Mouse (Mus musculus) forebrain, embryonic 15.5 days (tissue): ENCODE results near the gene Wasl. TPM values are rescaled to one million over a fixed set of nuclear protein-coding genes. Genes with fewer than 3 reads are reported as not detected.

ENCODE experiments used
- ATAC-seq: fragments of 200-750 bp; cut with Nextera tagmentation; replicated peaks from 2 replicates; pipeline ENCODE4 v1.8.0; 2017; ENCODE audit warnings: mild to moderate bottlenecking, moderate TSS enrichment, moderate library complexity
- H3K27ac ChIP-seq: fragments of 300-500 bp; sonication (generic); replicated peaks from 2 replicates; pipeline ENCODE4 v1.5.1; 2015; ENCODE audit warnings: mild to moderate bottlenecking, inconsistent platforms
- H3K27me3 ChIP-seq: fragments of 300-500 bp; sonication (generic); 2 replicates; pipeline ENCODE4 v1.6.1; 2015; ENCODE audit warnings: inconsistent platforms
- H3K36me3 ChIP-seq: fragments of 300-500 bp; sonication (generic); 2 replicates; pipeline ENCODE4 v1.6.1; 2015; ENCODE audit warnings: mild to moderate bottlenecking, inconsistent platforms
- H3K4me1 ChIP-seq: fragments of 300-500 bp; sonication (generic); 2 replicates; pipeline ENCODE4 v1.6.1; 2015; ENCODE audit warnings: inconsistent platforms
- H3K4me2 ChIP-seq: fragments of 300-500 bp; sonication (generic); replicated peaks from 2 replicates; pipeline ENCODE4 v1.6.1; 2015; ENCODE audit warnings: mild to moderate bottlenecking, inconsistent platforms
- H3K4me3 ChIP-seq: fragments of 300-500 bp; sonication (generic); 2 replicates; pipeline ENCODE4 v1.5.1; 2015; ENCODE audit warnings: mild to moderate bottlenecking, inconsistent platforms
- H3K9ac ChIP-seq: fragments of 300-500 bp; sonication (generic); replicated peaks from 2 replicates; pipeline ENCODE4 v1.6.1; 2015; ENCODE audit warnings: mild to moderate bottlenecking, inconsistent platforms
- H3K9me3 ChIP-seq: fragments of 300-500 bp; sonication (generic); 2 replicates; pipeline ENCODE4 v1.6.1; 2016; ENCODE audit warnings: inconsistent platforms
- WGBS: fragments of 180-500 bp; shearing (Covaris S2); methylation state at CpG from one replicate; pipeline ENCODE4 v1.1.7; 2015; ENCODE audit warnings: mixed read lengths; 5-methylcytosine and 5-hydroxymethylcytosine counted together
- polyA plus RNA-seq: library from polyadenylated mRNA; unstranded; fragments of >200 nt; fragmentation: Nextera tagmentation; extraction: Ambion mirVana; gene quantifications from 2 replicates; pipeline ENCODE4 v1.2.1, GENCODE M21; 2015

The Wasl gene
- polyA plus RNA-seq, 1 experiment from 2014 or later = 74.1 TPM

DNA sequence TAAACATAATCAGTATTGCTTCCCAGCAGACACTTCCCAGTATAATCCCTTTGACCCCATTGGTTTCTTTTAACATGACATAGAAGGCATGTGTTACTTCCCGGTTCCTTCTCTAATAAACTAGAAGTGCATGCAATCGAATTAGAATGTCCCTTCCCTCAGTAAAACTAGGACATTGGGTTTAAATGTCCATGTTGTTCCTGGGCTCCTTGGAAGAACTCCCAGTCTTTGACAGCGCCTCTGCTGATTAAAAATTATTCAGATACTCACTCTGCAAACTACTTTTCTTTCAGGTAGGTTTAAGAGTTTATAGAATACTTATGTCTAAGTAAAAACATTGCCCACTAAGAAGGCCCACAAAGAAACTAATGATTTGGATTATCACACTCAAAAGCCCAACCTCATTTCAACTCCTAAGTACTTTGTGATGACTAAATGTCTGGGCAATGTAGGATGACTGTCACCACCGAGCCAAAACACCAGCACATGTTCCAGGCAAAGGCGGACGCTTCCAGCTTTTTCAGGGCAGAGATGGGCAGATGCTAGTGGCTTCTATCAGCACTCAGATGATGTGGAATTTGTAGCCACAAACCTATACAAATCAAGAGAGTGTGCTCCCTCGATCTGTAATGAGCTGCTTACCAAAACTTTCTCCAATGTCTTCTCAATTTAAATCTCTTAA lies 52.6 kb downstream of the Wasl start:
- H3K36me3 ChIP-seq = peaks cover 30% of the 10 kb centered on the region
- no peak overlapping the region for H3K27ac ChIP-seq
- WGBS = 84% methylated on average over 7 of the region's 7 CpGs
- no peaks in the 10 kb centered on the region for H3K9me3 ChIP-seq
- no peak overlapping the region for H3K4me3 ChIP-seq
- H3K4me2 ChIP-seq = no peak overlapping the region
- no peaks in the 10 kb centered on the region for H3K4me1 ChIP-seq
- H3K9ac ChIP-seq = no peak overlapping the region
- no peaks in the 10 kb centered on the region for H3K27me3 ChIP-seq
- ATAC-seq = no peak

DNA sequence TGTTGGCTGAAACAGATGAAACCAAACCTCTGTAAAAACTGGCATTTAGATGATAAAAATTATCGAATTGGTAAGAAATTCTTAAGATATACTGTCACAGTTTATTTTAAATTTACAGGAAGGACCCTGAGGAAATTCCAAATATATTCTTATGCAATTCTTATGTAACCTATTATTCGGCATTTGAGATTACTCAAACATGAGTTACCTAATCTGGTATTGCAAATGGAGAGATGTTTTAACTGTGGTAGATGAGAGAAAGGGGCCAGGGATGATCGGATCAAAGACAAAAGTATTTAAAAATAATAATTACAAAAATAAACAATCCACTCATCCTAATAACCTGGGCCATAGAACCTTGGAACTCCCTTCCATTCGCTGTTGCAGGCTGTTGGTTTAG lies 54.5 kb downstream of the Wasl start:
- Histone ChIP-seq H3K4me3 (no peak overlapping the region), H3K36me3 (peaks cover 18% of the 10 kb centered on the region), H3K27ac (no peak overlapping the region), H3K4me2 (no peak overlapping the region), H3K4me1 (no peaks in the 10 kb centered on the region), H3K9ac (no peak overlapping the region), H3K27me3 (no peaks in the 10 kb centered on the region), H3K9me3 (no peaks in the 10 kb centered on the region)
- no peak for ATAC-seq
- 91% methylated on average over 4 of the region's 4 CpGs for WGBS

DNA sequence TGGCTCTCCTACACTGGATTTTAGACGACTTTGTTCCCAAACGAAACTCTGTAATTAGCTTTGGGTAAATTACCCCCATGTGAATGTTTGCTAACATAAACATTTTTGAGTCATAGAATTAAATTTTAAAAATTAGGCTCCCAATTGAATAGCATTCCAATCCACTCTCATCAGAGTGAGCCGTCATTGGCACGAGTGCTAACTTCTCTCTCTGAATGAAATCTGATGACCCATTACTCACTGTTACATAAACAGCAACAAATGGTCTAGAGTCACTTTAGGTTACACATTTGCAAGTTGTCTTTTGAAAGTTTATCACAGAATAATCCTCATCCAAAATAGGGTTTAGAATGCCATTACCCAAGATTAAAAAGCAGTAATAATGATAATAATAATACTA lies 55.3 kb downstream of the Wasl start:
- Histone ChIP-seq H3K9ac (no peak overlapping the region), H3K9me3 (no peaks in the 10 kb centered on the region), H3K36me3 (peaks cover 11% of the 10 kb centered on the region), H3K4me1 (no peaks in the 10 kb centered on the region), H3K4me3 (no peak overlapping the region), H3K27ac (no peak overlapping the region), H3K27me3 (no peaks in the 10 kb centered on the region), H3K4me2 (no peak overlapping the region)
- ATAC-seq = no peak
- 75% methylated on average over 4 of the region's 4 CpGs for WGBS

GRCm38 (mm10) chr6:24608682-24609081 lies 56.1 kb downstream of the Wasl start:
- no peaks in the 10 kb centered on the region for H3K27me3 ChIP-seq
- no peak overlapping the region for H3K9ac ChIP-seq
- no peak overlapping the region for H3K27ac ChIP-seq
- peaks cover 5% of the 10 kb centered on the region for H3K36me3 ChIP-seq
- no peaks in the 10 kb centered on the region for H3K9me3 ChIP-seq
- H3K4me2 ChIP-seq = no peak overlapping the region
- no peaks in the 10 kb centered on the region for H3K4me1 ChIP-seq
- 89% methylated on average over 3 of the region's 3 CpGs for WGBS
- ATAC-seq = no peak
- no peak overlapping the region for H3K4me3 ChIP-seq

- no peaks in the 10 kb centered on the region for H3K4me1 ChIP-seq
- no peaks in the 10 kb centered on the region for H3K9me3 ChIP-seq
- no peaks in the 10 kb centered on the region; the same call in 1 of the 2 replicates for H3K36me3 ChIP-seq
- H3K27ac ChIP-seq = no peak overlapping the region
- no peaks in the 10 kb centered on the region for H3K27me3 ChIP-seq
- WGBS = 81% methylated on average over 4 of the region's 4 CpGs
- H3K4me3 ChIP-seq = no peak overlapping the region
- ATAC-seq = no peak
- no peak overlapping the region for H3K9ac ChIP-seq
- no peak overlapping the region for H3K4me2 ChIP-seq
These were observed 56.7 kb downstream of the Wasl start for GRCm38 (mm10) chr6:24608129-24608528.

GRCm38 (mm10) chr6:24607531-24607930 lies 57.3 kb downstream of the Wasl start:
- Histone ChIP-seq H3K4me3 (no peak overlapping the region), H3K36me3 (no peaks in the 10 kb centered on the region), H3K9ac (no peak overlapping the region), H3K27ac (no peak overlapping the region), H3K27me3 (no peaks in the 10 kb centered on the region), H3K4me2 (no peak overlapping the region), H3K9me3 (no peaks in the 10 kb centered on the region), H3K4me1 (no peaks in the 10 kb centered on the region)
- ATAC-seq = no peak
- 91% methylated on average over 15 of the region's 15 CpGs for WGBS

- H3K9ac ChIP-seq = no peak overlapping the region
- H3K27me3 ChIP-seq = no peaks in the 10 kb centered on the region
- no peak overlapping the region for H3K4me2 ChIP-seq
- H3K9me3 ChIP-seq = no peaks in the 10 kb centered on the region
- H3K36me3 ChIP-seq = no peaks in the 10 kb centered on the region
- 83% methylated on average over 10 of the region's 10 CpGs for WGBS
- no peak overlapping the region for H3K4me3 ChIP-seq
- ATAC-seq = no peak
- no peaks in the 10 kb centered on the region for H3K4me1 ChIP-seq
- no peak overlapping the region for H3K27ac ChIP-seq
These were observed 58.3 kb downstream of the Wasl start for GRCm38 (mm10) chr6:24606512-24606911.

DNA sequence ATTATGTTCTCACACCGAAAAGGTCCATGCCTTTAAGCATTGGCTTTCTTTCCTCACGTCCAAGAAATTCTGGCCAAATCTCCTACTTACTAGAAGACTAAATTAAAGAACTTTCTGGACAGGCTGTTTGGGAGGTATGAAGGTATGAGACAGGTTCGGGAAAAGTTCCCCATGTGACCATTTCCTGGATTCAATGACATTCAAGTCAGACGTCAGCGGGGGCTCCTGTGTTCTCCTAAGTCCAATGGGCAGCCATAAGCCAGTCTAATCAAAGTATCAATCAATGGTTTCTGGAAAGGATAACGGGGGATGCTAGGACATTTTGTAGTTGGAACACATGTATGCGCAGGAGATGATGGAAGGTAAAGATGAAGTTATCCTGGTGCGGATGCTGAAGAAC lies 59.2 kb downstream of the Wasl start:
- WGBS = 93% methylated on average over 8 of the region's 8 CpGs
- ATAC-seq = no peak
- no peaks in the 10 kb centered on the region for H3K9me3 ChIP-seq
- H3K4me1 ChIP-seq = no peaks in the 10 kb centered on the region
- H3K27ac ChIP-seq = no peak overlapping the region
- no peak overlapping the region for H3K4me2 ChIP-seq
- no peak overlapping the region for H3K9ac ChIP-seq
- H3K27me3 ChIP-seq = no peaks in the 10 kb centered on the region
- no peaks in the 10 kb centered on the region for H3K36me3 ChIP-seq
- H3K4me3 ChIP-seq = no peak overlapping the region

DNA sequence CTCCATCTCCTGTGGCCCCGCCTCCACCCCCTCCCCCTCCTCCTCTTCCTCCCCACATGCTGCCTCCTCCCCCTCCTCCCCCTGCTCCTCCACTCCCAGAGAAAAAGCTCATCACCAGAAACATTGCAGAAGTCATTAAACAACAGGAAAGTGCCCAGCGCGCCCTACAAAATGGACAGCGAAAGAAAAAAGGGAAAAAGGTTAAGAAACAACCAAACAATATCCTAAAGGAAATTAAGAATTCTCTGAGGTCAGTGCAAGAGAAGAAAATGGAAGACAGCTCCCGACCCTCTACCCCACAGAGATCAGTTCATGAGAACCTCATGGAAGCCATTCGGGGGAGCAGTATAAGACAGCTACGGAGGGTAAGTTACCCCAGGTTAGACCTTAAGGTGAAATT lies 60.5 kb downstream of the Wasl start:
- Histone ChIP-seq H3K4me2 (no peak overlapping the region), H3K9me3 (no peaks in the 10 kb centered on the region), H3K36me3 (no peaks in the 10 kb centered on the region), H3K27me3 (no peaks in the 10 kb centered on the region), H3K27ac (no peak overlapping the region), H3K4me3 (no peak overlapping the region), H3K9ac (no peak overlapping the region), H3K4me1 (no peaks in the 10 kb centered on the region)
- WGBS = 95% methylated on average over 7 of the region's 7 CpGs
- ATAC-seq = no peak

GRCm38 (mm10) chr6:24602993-24603392 lies 61.8 kb downstream of the Wasl start:
- H3K27ac ChIP-seq = no peak overlapping the region
- no peak overlapping the region for H3K4me2 ChIP-seq
- no peaks in the 10 kb centered on the region for H3K27me3 ChIP-seq
- ATAC-seq = no peak
- H3K9ac ChIP-seq = no peak overlapping the region
- no peaks in the 10 kb centered on the region for H3K9me3 ChIP-seq
- H3K36me3 ChIP-seq = no peaks in the 10 kb centered on the region
- no peak overlapping the region for H3K4me3 ChIP-seq
- H3K4me1 ChIP-seq = no peaks in the 10 kb centered on the region
- whole genome bisulfite sequencing = 97% methylated on average over 5 of the region's 5 CpGs

DNA sequence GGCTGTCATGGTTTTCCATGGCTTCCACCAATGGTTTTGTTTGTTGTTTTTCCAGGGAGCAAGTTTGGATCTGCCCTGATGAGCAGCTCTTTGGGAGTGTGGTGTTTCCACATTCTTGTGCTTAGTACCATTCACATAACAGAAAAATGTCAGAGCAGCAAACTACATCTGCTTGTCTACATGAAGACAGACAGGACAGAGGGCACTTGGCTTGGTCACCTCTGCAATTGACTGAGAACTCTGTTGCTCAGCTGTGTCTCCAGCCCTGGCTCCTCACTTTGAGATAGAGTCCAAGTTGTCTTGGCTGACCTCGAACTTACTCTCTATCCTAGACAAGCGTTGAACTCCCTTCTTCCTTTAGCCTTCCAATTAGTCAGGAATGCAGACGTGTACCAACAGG lies 62.5 kb downstream of the Wasl start:
- no peak overlapping the region for H3K9ac ChIP-seq
- no peaks in the 10 kb centered on the region for H3K9me3 ChIP-seq
- H3K36me3 ChIP-seq = no peaks in the 10 kb centered on the region
- no peak overlapping the region for H3K4me3 ChIP-seq
- no peaks in the 10 kb centered on the region for H3K27me3 ChIP-seq
- ATAC-seq = no peak
- WGBS = 73% methylated on average over 3 of the region's 3 CpGs
- no peak overlapping the region for H3K27ac ChIP-seq
- H3K4me2 ChIP-seq = no peak overlapping the region
- no peaks in the 10 kb centered on the region for H3K4me1 ChIP-seq

DNA sequence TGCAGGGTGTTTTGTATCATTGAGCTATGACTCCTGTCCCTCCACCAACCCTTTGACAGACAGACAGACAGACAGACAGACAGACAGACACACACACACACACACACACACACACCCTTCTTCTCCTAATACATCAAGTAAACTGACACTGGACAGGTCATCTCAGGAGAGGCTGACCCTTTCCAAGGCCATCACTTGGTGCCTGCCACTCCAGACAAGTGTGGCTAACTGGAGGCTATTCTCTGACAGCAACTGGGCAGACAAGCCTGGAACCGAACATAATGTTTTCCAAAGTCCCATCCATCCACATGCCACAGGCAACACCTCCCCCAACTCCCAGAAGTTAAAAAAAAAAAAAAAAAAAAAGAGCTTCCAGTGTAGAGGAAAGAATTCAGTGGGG lies 63.1 kb downstream of the Wasl start:
- WGBS = 82% methylated on average over 1 of the region's 1 CpGs
- Histone ChIP-seq H3K9ac (no peak overlapping the region), H3K4me1 (no peaks in the 10 kb centered on the region), H3K27ac (no peak overlapping the region), H3K4me3 (no peak overlapping the region), H3K36me3 (no peaks in the 10 kb centered on the region), H3K4me2 (no peak overlapping the region), H3K9me3 (no peaks in the 10 kb centered on the region), H3K27me3 (no peaks in the 10 kb centered on the region)
- ATAC-seq = no peak

DNA sequence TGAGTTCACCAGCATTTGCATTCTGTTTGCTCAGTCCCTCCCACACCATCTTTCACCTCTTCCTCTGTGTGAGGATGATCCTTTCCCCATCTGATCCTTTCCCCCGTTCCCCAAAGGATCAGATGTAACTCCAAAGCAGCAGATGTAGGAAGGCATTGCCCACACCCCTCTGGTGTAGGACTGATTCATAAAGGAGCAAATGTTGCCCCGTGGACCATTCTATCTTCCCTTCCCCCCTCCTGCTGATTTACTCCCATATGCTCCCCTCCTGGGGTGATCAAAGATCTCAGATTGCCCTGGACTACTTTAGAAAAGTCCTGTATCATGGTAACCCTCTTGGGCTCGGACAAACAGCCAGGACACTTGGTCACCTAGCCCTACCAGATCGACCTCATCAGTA lies 64.1 kb downstream of the Wasl start:
- no peak overlapping the region for H3K4me2 ChIP-seq
- no peak overlapping the region for H3K27ac ChIP-seq
- no peak for ATAC-seq
- no peaks in the 10 kb centered on the region for H3K27me3 ChIP-seq
- no peaks in the 10 kb centered on the region for H3K36me3 ChIP-seq
- H3K4me3 ChIP-seq = no peak overlapping the region
- H3K4me1 ChIP-seq = no peaks in the 10 kb centered on the region
- no peak overlapping the region for H3K9ac ChIP-seq
- H3K9me3 ChIP-seq = no peaks in the 10 kb centered on the region
- 77% methylated on average over 4 of the region's 4 CpGs for WGBS
